Mouse (Mus musculus) lung, adult 2 months (tissue): ENCODE results near the gene Ppp2ca. TPM values are rescaled to one million over a fixed set of nuclear protein-coding genes. Genes with fewer than 3 reads are reported as not detected.
A peak's percentile ranks its signal among the peaks of the same experiment; 100 is the strongest.

Source experiments
- DNase-seq: peaks from one replicate; pipeline ENCODE4 v3.0.0; 2022
- H3K4me1 ChIP-seq: fragments of 200-500 bp; 2 replicates; pipeline ENCODE4 v1.6.1; 2011; ENCODE audit warnings: low read length; ENCODE audit not compliant: control insufficient read depth, insufficient read depth
- H3K4me3 ChIP-seq: fragments of 200-500 bp; replicated peaks from 2 replicates; pipeline ENCODE3; 2011; ENCODE audit warnings: low read depth, mild to moderate bottlenecking, control low read depth, low read length; ENCODE audit errors: extremely low read depth
- CTCF ChIP-seq: fragments of 200-500 bp; IDR thresholded peaks from 2 replicates; pipeline ENCODE4 v1.5.1; 2011; ENCODE audit warnings: mild to moderate bottlenecking, low read length, control low read depth; ENCODE audit not compliant: insufficient read depth
- POLR2A ChIP-seq: fragments of 200-500 bp; IDR thresholded peaks from 2 replicates; pipeline ENCODE4 v1.6.1; 2011; ENCODE audit warnings: low read depth, mild to moderate bottlenecking, control low read depth, low read length, borderline replicate concordance; ENCODE audit errors: extremely low read depth
- WGBS: fragments of 180-500 bp; shearing (Covaris S2); methylation state at CpG from one replicate; pipeline ENCODE4 v1.1.7; 2018; 5-methylcytosine and 5-hydroxymethylcytosine counted together
- polyA plus RNA-seq: library from polyadenylated mRNA; depleted of rRNA; stranded (reverse); fragments of >200 nt; gene quantifications from 2 replicates; pipeline ENCODE4 v1.2.3, GENCODE M21; 2012; rRNA removed

Gene Ppp2ca
- 18.3 and 32.4 TPM in 2 replicates for polyA plus RNA-seq

DNA sequence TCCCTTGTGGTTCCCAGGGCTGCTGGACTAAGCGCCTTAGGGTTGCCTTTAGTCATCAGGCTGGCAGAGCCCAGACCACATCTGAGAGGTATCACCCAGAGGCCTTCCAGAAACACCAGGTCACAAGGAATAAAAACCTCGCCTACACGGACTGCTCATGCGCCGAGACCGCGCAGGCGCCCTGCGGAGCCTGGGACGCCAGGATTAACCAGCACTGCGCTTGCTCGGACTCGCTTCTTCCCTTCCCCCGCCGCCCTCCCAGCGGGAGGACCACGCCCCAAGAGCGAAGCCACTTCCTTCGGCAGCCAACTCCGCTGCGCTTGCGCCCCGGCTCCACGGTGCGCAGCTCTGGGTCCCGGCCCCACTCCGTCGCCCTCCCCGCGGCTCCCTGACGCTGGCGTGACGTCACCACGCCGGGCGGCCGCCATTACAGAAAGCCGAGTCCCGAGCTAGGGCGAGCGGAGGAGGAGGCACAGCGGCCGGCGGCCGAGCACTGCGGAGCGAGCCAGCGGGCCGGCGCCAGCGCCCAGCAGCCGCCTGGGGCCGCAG lies at the start of gene Ppp2ca:
TSS of gene Ppp2ca (plus strand) at position 284 of the 549 bp plus-strand sequence.
- Histone ChIP-seq H3K4me1 (peaks cover 20% of the 10 kb centered on the region), H3K4me3 (peak within 1 kb of the TSS; percentile 91)
- TF ChIP-seq CTCF (no peak), POLR2A (peak; percentile 74)
- WGBS, result 1% methylated on average over 53 of the region's 53 CpGs
- peak; percentile 97 for DNase-seq

DNA sequence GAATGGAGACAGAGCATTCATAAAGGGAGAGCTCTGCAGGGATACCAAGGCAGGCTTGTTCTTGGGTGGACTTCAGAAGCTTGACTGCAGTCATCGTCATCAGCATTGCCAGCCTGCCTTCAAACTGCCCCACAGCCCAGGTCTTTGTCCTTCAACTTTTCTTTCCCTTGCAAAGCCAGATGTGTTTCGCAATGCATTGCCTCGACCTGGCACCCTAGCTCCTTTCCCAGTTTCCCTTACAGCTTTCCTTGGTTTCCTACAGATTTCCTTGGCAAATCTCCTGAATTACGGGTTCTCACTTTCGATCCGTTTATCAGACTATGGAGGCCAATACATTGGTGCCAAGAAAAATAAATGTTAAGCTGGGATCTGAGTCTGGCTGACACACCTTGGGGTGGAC lies 45.1 kb upstream of the Ppp2ca start:
- Histone ChIP-seq H3K4me3 (no peak overlapping the region), H3K4me1 (no peaks in the 10 kb centered on the region)
- TF ChIP-seq POLR2A (no peak), CTCF (no peak)
- 57% methylated on average over 6 of the region's 6 CpGs for WGBS
- no peak for DNase-seq

GRCm38 (mm10) chr11:52054728-52055127 lies 43.8 kb upstream of the Ppp2ca start:
- H3K4me3 ChIP-seq, result no peak overlapping the region
- 89% methylated on average over 3 of the region's 3 CpGs for WGBS
- TF ChIP-seq POLR2A (no peak), CTCF (no peak)
- H3K4me1 ChIP-seq, result no peaks in the 10 kb centered on the region
- DNase-seq, result no peak

- no peak overlapping the region for H3K4me3 ChIP-seq
- H3K4me1 ChIP-seq, result no peaks in the 10 kb centered on the region
- TF ChIP-seq POLR2A (no peak), CTCF (no peak)
- 66% methylated on average over 5 of the region's 5 CpGs for WGBS
- DNase-seq, result no peak
Observed at GRCm38 (mm10) chr11:52056198-52056597, 42.3 kb upstream of the Ppp2ca start.

- TF ChIP-seq POLR2A, result no peak
- no peak for TF ChIP-seq CTCF
- no peak for DNase-seq
- Histone ChIP-seq H3K4me3 (no peak overlapping the region), H3K4me1 (no peaks in the 10 kb centered on the region; the same call in 1 of the 2 replicates)
- WGBS, result 63% methylated on average over 5 of the region's 5 CpGs
Observed at GRCm38 (mm10) chr11:52059001-52059400, 39.5 kb upstream of the Ppp2ca start.

DNA sequence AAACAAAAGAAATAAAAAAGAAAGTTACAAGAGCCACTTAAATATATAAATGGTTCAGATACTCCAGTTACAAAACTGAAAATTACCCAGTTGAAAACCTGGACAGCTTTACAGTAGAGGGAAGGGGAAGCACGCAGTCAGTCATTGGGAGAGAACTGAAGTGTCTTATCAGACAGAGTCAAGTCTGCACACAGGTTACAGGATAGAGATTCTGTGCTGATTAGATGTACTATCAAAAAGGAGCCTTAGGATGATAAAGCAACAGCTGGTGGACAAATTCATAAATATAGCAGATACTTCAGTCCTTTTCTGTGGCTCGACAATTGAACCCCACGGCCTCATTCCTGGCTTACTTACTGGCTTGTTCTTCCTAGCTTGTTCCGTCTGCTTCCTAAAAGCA lies 38.2 kb upstream of the Ppp2ca start:
- H3K4me1 ChIP-seq, result no peaks in the 10 kb centered on the region; the same call in 1 of the 2 replicates
- WGBS, result 89% methylated on average over 4 of the region's 4 CpGs
- TF ChIP-seq POLR2A, result no peak
- no peak for TF ChIP-seq CTCF
- no peak overlapping the region for H3K4me3 ChIP-seq
- DNase-seq, result no peak

DNA sequence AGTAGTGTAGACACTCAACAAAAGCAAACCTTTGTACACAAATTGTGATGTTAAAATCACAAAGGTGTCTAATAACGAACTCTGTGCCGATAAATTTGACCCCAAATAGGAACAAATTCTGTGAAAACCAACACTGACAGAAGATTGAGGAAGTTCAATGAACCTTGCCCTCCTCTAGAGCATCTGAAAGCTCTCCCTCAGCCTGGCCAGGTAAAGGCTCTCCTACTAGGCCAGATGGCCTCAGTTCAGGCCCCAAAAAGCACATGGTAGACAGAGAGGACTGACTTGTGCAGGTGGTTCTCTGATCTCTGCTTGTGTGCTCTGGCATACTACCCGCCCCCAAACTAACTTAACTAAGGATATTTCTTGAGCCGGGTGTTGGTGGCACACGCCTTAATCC lies 36.1 kb upstream of the Ppp2ca start:
- Histone ChIP-seq H3K4me3 (no peak overlapping the region), H3K4me1 (no peaks in the 10 kb centered on the region; the same call in 1 of the 2 replicates)
- no peak for TF ChIP-seq CTCF
- TF ChIP-seq POLR2A, result no peak
- DNase-seq, result no peak
- WGBS, result 93% methylated on average over 5 of the region's 5 CpGs

- 35% methylated on average over 3 of the region's 3 CpGs for WGBS
- TF ChIP-seq CTCF (peak; percentile 64), POLR2A (no peak)
- H3K4me3 ChIP-seq, result no peak overlapping the region
- no peak for DNase-seq
- H3K4me1 ChIP-seq, result no peaks in the 10 kb centered on the region; the same call in 1 of the 2 replicates
Observed at GRCm38 (mm10) chr11:52064398-52064797, 34.1 kb upstream of the Ppp2ca start.

GRCm38 (mm10) chr11:52065841-52066240 lies 32.6 kb upstream of the Ppp2ca start:
- TF ChIP-seq POLR2A, result no peak
- H3K4me3 ChIP-seq, result no peak overlapping the region
- 14% methylated on average over 5 of the region's 5 CpGs for WGBS
- no peaks in the 10 kb centered on the region; the same call in 1 of the 2 replicates for H3K4me1 ChIP-seq
- no peak for DNase-seq

DNA sequence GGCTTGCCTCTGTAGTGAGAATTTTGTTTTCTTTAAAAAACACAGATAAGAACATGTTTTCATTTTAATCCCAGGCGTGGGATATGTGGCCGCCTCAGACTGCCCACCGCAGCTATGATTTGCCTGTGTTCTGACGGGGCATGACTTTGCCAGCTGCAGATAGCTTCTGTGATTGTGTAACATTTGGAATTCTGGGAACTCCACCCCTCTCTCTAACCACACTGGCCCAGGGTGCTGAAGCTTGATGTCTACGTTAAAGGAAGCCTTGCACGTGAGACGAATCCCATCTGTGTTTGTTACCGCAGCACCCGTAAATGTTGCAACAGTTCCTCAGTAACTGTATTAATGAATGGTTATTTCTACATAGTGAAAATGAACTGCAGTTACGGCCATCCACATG lies 26.7 kb upstream of the Ppp2ca start:
- Histone ChIP-seq H3K4me3 (no peak overlapping the region), H3K4me1 (peaks cover under 1% of the 10 kb centered on the region; the same call in 1 of the 2 replicates)
- 46% methylated on average over 10 of the region's 10 CpGs for WGBS
- DNase-seq, result no peak
- no peak for TF ChIP-seq CTCF
